Mouse (Mus musculus) hindbrain, embryonic 14.5 days (tissue): ENCODE measurements around the gene Lmod3. TPM values are rescaled to one million over a fixed set of nuclear protein-coding genes. Genes with fewer than 3 reads are reported as not detected.

ENCODE experiments used
- ATAC-seq: fragments of 200-750 bp; cut with Nextera tagmentation; 2 replicates; pipeline ENCODE4 v1.8.0; 2017; ENCODE audit warnings: moderate number of reproducible peaks, mild to moderate bottlenecking, moderate TSS enrichment, moderate library complexity; ENCODE audit not compliant: low FRiP score
- DNase-seq: peaks from one replicate; pipeline ENCODE4 v3.0.0-alpha.2; 2015; ENCODE audit warnings: low spot score
- H3K27ac ChIP-seq: fragments of 300-500 bp; sonication (generic); 2 replicates; pipeline ENCODE4 v1.5.1; 2014; ENCODE audit warnings: mild to moderate bottlenecking, moderate library complexity
- H3K27me3 ChIP-seq: fragments of 300-500 bp; sonication (generic); 2 replicates; pipeline ENCODE4 v1.6.1; 2014; ENCODE audit warnings: mild to moderate bottlenecking, low read length, mixed read lengths; ENCODE audit not compliant: control insufficient read depth, insufficient read depth
- H3K36me3 ChIP-seq: fragments of 300-500 bp; sonication (generic); replicated peaks from 2 replicates; pipeline ENCODE4 v1.6.1; 2014; ENCODE audit not compliant: control insufficient read depth, insufficient read depth
- H3K4me1 ChIP-seq: fragments of 300-500 bp; sonication (generic); replicated peaks from 2 replicates; pipeline ENCODE4 v1.6.1; 2014; ENCODE audit warnings: antibody characterized with exemption, low read length, mixed read lengths; ENCODE audit not compliant: control insufficient read depth, insufficient read depth
- H3K4me2 ChIP-seq: fragments of 300-500 bp; sonication (generic); replicated peaks from 2 replicates; pipeline ENCODE4 v1.6.1; 2014; ENCODE audit warnings: mild to moderate bottlenecking, moderate library complexity
- H3K4me3 ChIP-seq: fragments of 300-500 bp; sonication (generic); replicated peaks from 2 replicates; pipeline ENCODE4 v1.5.1; 2014; ENCODE audit warnings: mild to moderate bottlenecking, low read length
- H3K9ac ChIP-seq: fragments of 300-500 bp; sonication (generic); 2 replicates; pipeline ENCODE4 v1.6.1; 2014
- H3K9me3 ChIP-seq: fragments of 300-500 bp; sonication (generic); 2 replicates; pipeline ENCODE4 v1.6.1; 2016; ENCODE audit warnings: low read length; ENCODE audit not compliant: control insufficient read depth
- WGBS: fragments of 180-500 bp; shearing (Covaris S2); extraction: QIAGEN DNeasy Blood & Tissue Kit; methylation state at CpG from one replicate; pipeline ENCODE4 v1.1.7; 2014; 5-methylcytosine and 5-hydroxymethylcytosine counted together
- polyA plus RNA-seq: library from polyadenylated mRNA; unstranded; fragments of >200 nt; fragmentation: Nextera tagmentation; extraction: Ambion mirVana; gene quantifications from 2 replicates; pipeline ENCODE4 v1.2.1, GENCODE M21; 2014

Lmod3 gene
- polyA plus RNA-seq = not detected in 2 replicates

DNA sequence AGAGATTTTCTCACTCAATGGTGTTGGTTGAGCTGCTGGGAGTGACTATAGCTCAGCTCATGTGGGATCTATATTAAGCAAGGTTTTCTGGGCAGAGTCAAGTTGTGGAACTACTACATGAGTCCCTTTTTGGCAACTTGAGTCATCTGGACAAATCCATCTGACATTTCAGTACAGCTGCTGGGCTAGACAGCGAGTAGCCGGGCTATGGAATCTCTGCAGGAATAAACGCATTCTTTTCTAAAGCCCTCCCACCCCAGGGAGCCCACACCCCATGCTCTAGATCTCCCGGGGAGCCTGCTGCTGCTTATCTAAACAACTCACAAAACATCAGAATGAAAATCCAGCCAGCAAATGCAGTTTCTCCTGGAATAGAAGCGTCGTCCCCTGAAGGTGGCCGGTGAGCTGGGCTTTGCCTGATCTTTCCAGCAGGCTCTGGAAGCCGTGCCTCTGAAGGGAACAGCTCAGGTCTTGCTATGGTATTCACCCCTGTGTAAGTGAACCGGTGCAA, at the start of gene Lmod3:
Gene Lmod3, minus strand, starts transcription at position 49 of the 511 bp plus-strand sequence.
- Histone ChIP-seq H3K9me3 (no peaks in the 10 kb centered on the region), H3K36me3 (no peaks in the 10 kb centered on the region), H3K4me2 (no peak within 1 kb of the TSS), H3K9ac (no peak within 1 kb of the TSS), H3K4me1 (no peaks in the 10 kb centered on the region), H3K27ac (no peak within 1 kb of the TSS), H3K4me3 (no peak within 1 kb of the TSS), H3K27me3 (no peaks in the 10 kb centered on the region)
- DNase-seq (no peak), ATAC-seq (no peak)
- 40% methylated on average over 9 of the region's 9 CpGs for WGBS

GRCm38 (mm10) chr6:97302303-97302702, 49.7 kb upstream of the Lmod3 start:
- Histone ChIP-seq H3K36me3 (peaks cover 48% of the 10 kb centered on the region), H3K27me3 (no peaks in the 10 kb centered on the region), H3K9ac (no peak overlapping the region), H3K27ac (no peak overlapping the region), H3K4me1 (no peaks in the 10 kb centered on the region), H3K4me3 (no peak overlapping the region), H3K4me2 (no peak overlapping the region), H3K9me3 (no peaks in the 10 kb centered on the region)
- no peak for DNase-seq
- no peak for ATAC-seq
- WGBS = 71% methylated on average over 7 of the region's 7 CpGs

- no peak for DNase-seq
- Histone ChIP-seq H3K27ac (no peak overlapping the region), H3K9me3 (no peaks in the 10 kb centered on the region), H3K4me3 (no peak overlapping the region), H3K9ac (no peak overlapping the region), H3K4me2 (no peak overlapping the region), H3K27me3 (no peaks in the 10 kb centered on the region), H3K36me3 (peaks cover 54% of the 10 kb centered on the region), H3K4me1 (no peaks in the 10 kb centered on the region)
- no peak for ATAC-seq
- 96% methylated on average over 6 of the region's 6 CpGs for WGBS
Observed at GRCm38 (mm10) chr6:97300659-97301058, 48.1 kb upstream of the Lmod3 start.

- H3K36me3 ChIP-seq = peaks cover 57% of the 10 kb centered on the region
- 96% methylated on average over 6 of the region's 6 CpGs for WGBS
- ATAC-seq = no peak
- no peak overlapping the region for H3K4me2 ChIP-seq
- H3K9me3 ChIP-seq = no peaks in the 10 kb centered on the region
- no peak for DNase-seq
- H3K4me3 ChIP-seq = no peak overlapping the region
- H3K27me3 ChIP-seq = no peaks in the 10 kb centered on the region
- H3K9ac ChIP-seq = no peak overlapping the region
- no peak overlapping the region for H3K27ac ChIP-seq
- no peaks in the 10 kb centered on the region for H3K4me1 ChIP-seq
Observed at GRCm38 (mm10) chr6:97300180-97300579, 47.6 kb upstream of the Lmod3 start.

DNA sequence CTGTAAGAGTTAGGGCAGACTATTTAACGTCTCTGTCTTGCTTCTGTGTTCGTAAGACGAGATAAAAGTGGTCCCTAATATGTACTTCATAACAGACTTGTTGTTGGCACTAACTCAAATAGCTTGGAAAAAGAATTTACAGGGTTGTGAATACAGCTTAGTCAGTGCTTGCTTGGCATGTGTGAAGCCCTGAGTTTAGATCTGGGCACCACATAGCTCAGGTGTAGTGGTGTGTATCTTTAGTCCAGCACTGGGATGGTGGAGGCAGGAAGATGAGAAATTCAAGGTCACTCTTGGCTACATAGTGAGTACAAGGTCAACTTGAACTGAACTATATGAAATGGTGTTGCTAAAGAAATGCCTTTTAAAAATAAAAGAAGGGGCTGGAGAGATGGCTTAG, 44.6 kb upstream of the Lmod3 start:
- peaks cover 56% of the 10 kb centered on the region for H3K36me3 ChIP-seq

GRCm38 (mm10) chr6:97295866-97296527, 43.4 kb upstream of the Lmod3 start:
- Histone ChIP-seq H3K27me3 (no peaks in the 10 kb centered on the region), H3K27ac (no peak overlapping the region), H3K4me1 (no peaks in the 10 kb centered on the region), H3K36me3 (peaks cover 63% of the 10 kb centered on the region), H3K4me3 (no peak overlapping the region), H3K4me2 (no peak overlapping the region), H3K9ac (no peak overlapping the region), H3K9me3 (no peaks in the 10 kb centered on the region)
- ATAC-seq (no peak), DNase-seq (no peak)
- WGBS = 95% methylated on average over 21 of the region's 21 CpGs

More for the DNA sequence above, 44.6 kb upstream of the Lmod3 start:
- no peak for ATAC-seq
- no peak overlapping the region for H3K27ac ChIP-seq
- no peak overlapping the region for H3K9ac ChIP-seq
- WGBS = 89% methylated on average over 3 of the region's 3 CpGs
- H3K4me3 ChIP-seq = no peak overlapping the region
- H3K9me3 ChIP-seq = no peaks in the 10 kb centered on the region
- DNase-seq = no peak
- H3K4me1 ChIP-seq = no peaks in the 10 kb centered on the region
- H3K4me2 ChIP-seq = no peak overlapping the region
- H3K27me3 ChIP-seq = no peaks in the 10 kb centered on the region

- no peak for DNase-seq
- Histone ChIP-seq H3K27me3 (no peaks in the 10 kb centered on the region), H3K27ac (no peak overlapping the region), H3K9ac (no peak overlapping the region), H3K4me3 (no peak overlapping the region), H3K4me1 (no peaks in the 10 kb centered on the region), H3K4me2 (no peak overlapping the region), H3K36me3 (peaks cover 63% of the 10 kb centered on the region), H3K9me3 (no peaks in the 10 kb centered on the region)
- WGBS = 95% methylated on average over 9 of the region's 9 CpGs
- ATAC-seq = no peak
Observed at GRCm38 (mm10) chr6:97295416-97295815, 42.9 kb upstream of the Lmod3 start.

DNA sequence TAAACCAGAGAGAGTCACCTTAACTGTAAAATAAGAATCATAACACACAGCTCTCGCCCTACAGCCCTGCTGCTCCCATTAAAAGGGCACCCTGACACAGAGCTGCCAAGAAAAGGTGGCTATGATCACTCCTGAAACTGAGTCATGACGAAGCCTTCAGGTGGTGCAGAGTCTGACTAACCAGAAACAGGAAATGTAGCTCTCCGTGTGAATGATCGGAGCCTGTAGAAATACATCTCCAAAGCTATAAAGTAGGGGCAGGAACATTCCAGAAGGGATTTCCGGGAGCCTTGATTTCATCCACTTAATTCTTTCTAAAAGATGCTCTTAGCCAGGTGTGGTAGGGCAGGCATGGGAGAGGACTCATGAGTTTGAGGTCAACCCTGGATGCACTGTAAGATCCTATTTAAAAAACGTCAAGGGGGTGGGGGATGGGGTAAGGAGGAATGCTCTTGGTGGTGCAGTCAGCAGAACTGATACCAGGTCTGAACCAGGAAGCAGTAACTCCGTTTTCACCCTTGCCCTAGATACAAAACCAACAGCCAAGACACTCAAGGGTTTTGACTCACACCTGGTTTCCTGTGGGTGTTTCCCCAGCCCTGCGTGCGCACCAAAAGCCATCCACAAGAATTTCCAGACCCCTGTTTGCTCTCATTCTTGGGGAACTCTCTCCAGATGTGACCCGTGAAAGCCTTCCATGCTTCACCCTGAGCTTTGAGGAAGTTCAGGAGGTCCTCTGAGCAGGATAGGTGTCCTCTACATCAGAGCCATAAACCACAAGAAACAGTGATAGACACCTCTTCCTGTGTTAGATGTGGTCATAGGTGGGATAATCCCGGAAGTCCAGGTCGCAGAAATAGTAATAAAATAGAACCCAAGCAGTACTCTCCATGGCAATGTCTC, 41.4 kb upstream of the Lmod3 start:
- Histone ChIP-seq H3K27me3 (no peaks in the 10 kb centered on the region), H3K27ac (no peak overlapping the region), H3K36me3 (peaks cover 57% of the 10 kb centered on the region), H3K9ac (no peak overlapping the region), H3K4me3 (no peak overlapping the region), H3K4me1 (no peaks in the 10 kb centered on the region), H3K9me3 (no peaks in the 10 kb centered on the region), H3K4me2 (no peak overlapping the region)
- DNase-seq (no peak), ATAC-seq (no peak)
- 90% methylated on average over 12 of the region's 12 CpGs for WGBS

DNA sequence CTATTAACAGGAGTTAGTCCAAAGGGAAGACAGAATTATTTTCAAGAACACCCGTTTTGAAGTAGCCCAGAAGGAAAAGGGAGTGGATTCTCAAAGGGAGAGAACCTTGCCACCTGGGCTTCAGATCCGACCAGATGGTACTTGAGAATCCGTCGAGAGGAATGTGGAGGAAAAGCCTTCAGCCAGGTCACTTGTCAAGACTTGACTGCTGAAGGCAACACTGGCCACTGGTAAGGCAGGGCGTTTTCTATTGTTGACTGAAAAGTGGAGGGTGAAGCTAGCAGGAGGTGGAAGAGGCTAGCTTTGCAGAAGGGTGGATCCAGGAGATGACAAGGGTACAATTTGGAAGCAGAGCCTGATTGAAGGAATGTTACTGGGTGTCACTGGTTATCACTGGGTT, 40.3 kb upstream of the Lmod3 start:
- H3K9ac ChIP-seq = no peak overlapping the region
- no peak overlapping the region for H3K4me3 ChIP-seq
- ATAC-seq (no peak), DNase-seq (no peak)
- WGBS = 84% methylated on average over 5 of the region's 5 CpGs
- H3K4me2 ChIP-seq = no peak overlapping the region
- no peak overlapping the region for H3K27ac ChIP-seq
- H3K4me1 ChIP-seq = no peaks in the 10 kb centered on the region
- H3K27me3 ChIP-seq = no peaks in the 10 kb centered on the region
- no peaks in the 10 kb centered on the region for H3K9me3 ChIP-seq
- H3K36me3 ChIP-seq = peaks cover 53% of the 10 kb centered on the region
